Mouse (Mus musculus) stomach, postnatal 0 days (tissue): ENCODE measurements around the gene Ints6l. TPM values are rescaled to one million over a fixed set of nuclear protein-coding genes. Genes with fewer than 3 reads are reported as not detected.

ENCODE experiments used
- ATAC-seq: fragments of 200-750 bp; cut with Nextera tagmentation; 2 replicates; pipeline ENCODE4 v1.8.0; 2017; ENCODE audit not compliant: low FRiP score, low TSS enrichment
- DNase-seq: peaks from one replicate; pipeline ENCODE4 v3.0.0-alpha.2; 2016; ENCODE audit warnings: low spot score
- H3K27ac ChIP-seq: fragments of 300-500 bp; sonication (generic); replicated peaks from 2 replicates; pipeline ENCODE4 v1.5.1; 2014; ENCODE audit warnings: mild to moderate bottlenecking, control low read depth
- H3K27me3 ChIP-seq: fragments of 300-500 bp; sonication (generic); 2 replicates; pipeline ENCODE4 v1.6.1; 2014; ENCODE audit warnings: low read length; ENCODE audit not compliant: control insufficient read depth, insufficient read depth
- H3K36me3 ChIP-seq: fragments of 300-500 bp; sonication (generic); 2 replicates; pipeline ENCODE4 v1.6.1; 2014; ENCODE audit warnings: low read length, mixed read lengths; ENCODE audit not compliant: control insufficient read depth, insufficient read depth
- H3K4me1 ChIP-seq: fragments of 300-500 bp; sonication (generic); replicated peaks from 2 replicates; pipeline ENCODE4 v1.6.1; 2014; ENCODE audit warnings: antibody characterized with exemption; ENCODE audit not compliant: control insufficient read depth, insufficient read depth
- H3K4me2 ChIP-seq: fragments of 300-500 bp; sonication (generic); replicated peaks from 2 replicates; pipeline ENCODE4 v1.6.1; 2014; ENCODE audit warnings: low read depth, mild to moderate bottlenecking, control low read depth, moderate library complexity
- H3K4me3 ChIP-seq: fragments of 300-500 bp; sonication (generic); 2 replicates; pipeline ENCODE4 v1.5.1; 2014; ENCODE audit warnings: low read depth, low read length, control low read depth
- H3K9ac ChIP-seq: fragments of 300-500 bp; sonication (generic); 2 replicates; pipeline ENCODE4 v1.6.1; 2014; ENCODE audit warnings: mild to moderate bottlenecking, low read length, control low read depth, mixed read lengths
- H3K9me3 ChIP-seq: fragments of 300-500 bp; sonication (generic); 2 replicates; pipeline ENCODE4 v1.6.1; 2016; ENCODE audit warnings: low read length; ENCODE audit not compliant: control insufficient read depth
- CTCF ChIP-seq: IDR thresholded peaks from 2 replicates; pipeline ENCODE4 v1.5.1; 2016; ENCODE audit warnings: antibody characterized with exemption, low read depth, mild to moderate bottlenecking, moderate library complexity
- EP300 ChIP-seq: optimal IDR thresholded peaks from 2 replicates; pipeline ENCODE3; 2016; ENCODE audit warnings: antibody characterized with exemption
- WGBS: fragments of 180-500 bp; shearing (Covaris S2); extraction: QIAGEN DNeasy Blood & Tissue Kit; methylation state at CpG from one replicate; pipeline ENCODE4 v1.1.7; 2014; 5-methylcytosine and 5-hydroxymethylcytosine counted together
- polyA plus RNA-seq: library from polyadenylated mRNA; unstranded; fragments of >200 nt; fragmentation: Nextera tagmentation; extraction: Ambion mirVana; gene quantifications from 2 replicates; pipeline ENCODE4 v1.2.1, GENCODE M21; 2015

The Ints6l gene
- polyA plus RNA-seq, 1 experiment from 2014 or later: 14.8 TPM

- no peak for DNase-seq
- peak overlapping the region; percentile 25; the same call in 1 of the 2 replicates for H3K4me2 ChIP-seq
These were observed 7.6 kb downstream of the Ints6l start for GRCm38 (mm10) chrX:56462020-56462933.

GRCm38 (mm10) chrX:56464906-56465305 lies 10.2 kb downstream of the Ints6l start:
- Histone ChIP-seq H3K27me3 (no peaks in the 10 kb centered on the region), H3K27ac (no peak overlapping the region), H3K4me2 (no peak overlapping the region), H3K9ac (no peak overlapping the region), H3K4me3 (no peak overlapping the region), H3K4me1 (no peaks in the 10 kb centered on the region), H3K36me3 (no peaks in the 10 kb centered on the region), H3K9me3 (no peaks in the 10 kb centered on the region)
- ATAC-seq: peak; percentile 58; the same call in 1 of the 2 replicates
- DNase-seq: no peak
- TF ChIP-seq EP300 (no peak), CTCF (no peak)
- 76% methylated on average over 1 of the region's 1 CpGs for WGBS

More at GRCm38 (mm10) chrX:56462020-56462933, 7.6 kb downstream of the Ints6l start:
- no peak overlapping the region for H3K4me3 ChIP-seq
- peak; percentile 56; the same call in 1 of the 2 replicates for ATAC-seq
- no peaks in the 10 kb centered on the region for H3K4me1 ChIP-seq
- TF ChIP-seq CTCF (no peak), EP300 (no peak)
- WGBS: 31% methylated on average over 14 of the region's 14 CpGs
- H3K27me3 ChIP-seq: no peaks in the 10 kb centered on the region
- H3K27ac ChIP-seq: peak overlapping the region; percentile 63
- H3K36me3 ChIP-seq: no peaks in the 10 kb centered on the region
- no peaks in the 10 kb centered on the region for H3K9me3 ChIP-seq
- H3K9ac ChIP-seq: no peak overlapping the region

GRCm38 (mm10) chrX:56467688-56468087 lies 13.0 kb downstream of the Ints6l start:
- no peaks in the 10 kb centered on the region for H3K36me3 ChIP-seq
- no peak overlapping the region for H3K27ac ChIP-seq
- H3K9me3 ChIP-seq: no peaks in the 10 kb centered on the region
- no peaks in the 10 kb centered on the region for H3K27me3 ChIP-seq
- no peak overlapping the region for H3K4me2 ChIP-seq
- no peak overlapping the region for H3K9ac ChIP-seq
- no peak overlapping the region for H3K4me3 ChIP-seq
- H3K4me1 ChIP-seq: no peaks in the 10 kb centered on the region
- no peak for ATAC-seq
- TF ChIP-seq CTCF: no peak
- 54% methylated on average over 4 of the region's 4 CpGs for WGBS
- DNase-seq: no peak

- Histone ChIP-seq H3K27ac (no peak overlapping the region), H3K9me3 (no peaks in the 10 kb centered on the region), H3K9ac (no peak overlapping the region), H3K4me1 (no peaks in the 10 kb centered on the region), H3K4me3 (no peak overlapping the region), H3K27me3 (no peaks in the 10 kb centered on the region), H3K4me2 (no peak overlapping the region), H3K36me3 (no peaks in the 10 kb centered on the region)
- WGBS: 51% methylated on average over 6 of the region's 6 CpGs
- no peak for ATAC-seq
- TF ChIP-seq EP300: no peak
- TF ChIP-seq CTCF: no peak
- DNase-seq: no peak
These were observed 13.8 kb downstream of the Ints6l start for GRCm38 (mm10) chrX:56468422-56468821.

- H3K27ac ChIP-seq: no peak overlapping the region
- no peak overlapping the region for H3K9ac ChIP-seq
- DNase-seq (no peak), ATAC-seq (no peak)
- H3K4me2 ChIP-seq: no peak overlapping the region
- TF ChIP-seq EP300: no peak
- TF ChIP-seq CTCF: no peak
- H3K9me3 ChIP-seq: no peaks in the 10 kb centered on the region
- 55% methylated on average over 8 of the region's 8 CpGs for WGBS
- H3K36me3 ChIP-seq: no peaks in the 10 kb centered on the region
- H3K4me3 ChIP-seq: no peak overlapping the region
- H3K27me3 ChIP-seq: no peaks in the 10 kb centered on the region
- no peaks in the 10 kb centered on the region for H3K4me1 ChIP-seq
These were observed 19.4 kb downstream of the Ints6l start for GRCm38 (mm10) chrX:56474035-56474434.

GRCm38 (mm10) chrX:56477553-56477952 lies 22.9 kb downstream of the Ints6l start:
- H3K9ac ChIP-seq: no peak overlapping the region
- H3K4me2 ChIP-seq: no peak overlapping the region
- TF ChIP-seq EP300: no peak
- TF ChIP-seq CTCF: no peak
- no peak overlapping the region for H3K4me3 ChIP-seq
- no peaks in the 10 kb centered on the region for H3K9me3 ChIP-seq
- DNase-seq: no peak
- no peak overlapping the region for H3K27ac ChIP-seq
- no peaks in the 10 kb centered on the region for H3K4me1 ChIP-seq
- no peak for ATAC-seq
- no peaks in the 10 kb centered on the region for H3K27me3 ChIP-seq
- no peaks in the 10 kb centered on the region for H3K36me3 ChIP-seq
- 82% methylated on average over 3 of the region's 3 CpGs for WGBS
